Mouse (Mus musculus) ES-E14 (cell line): ENCODE measurements at regions not wholly inside any gene's neighbourhood (a gene's known extent, or its start where the extent isn't known, plus 50 kb on each side); places are given as distances from the start of the nearest gene placed in this dataset.

Experiments used
- CHD2 ChIP-seq: IDR thresholded peaks from 2 replicates; pipeline ENCODE4 v1.6.1; 2014; ENCODE audit warnings: mild to moderate bottlenecking, low read depth, low read length, inconsistent platforms
- HCFC1 ChIP-seq: IDR thresholded peaks from 2 replicates; pipeline ENCODE4 v1.6.1; 2012; ENCODE audit warnings: low read length, inconsistent platforms, borderline replicate concordance; ENCODE audit not compliant: insufficient read depth
- ZC3H11A ChIP-seq: IDR thresholded peaks from 2 replicates; pipeline ENCODE4 v1.6.1; 2012; ENCODE audit warnings: low read depth, mild to moderate bottlenecking, inconsistent platforms, low read length, borderline replicate concordance
- ZNF384 ChIP-seq: IDR thresholded peaks from 2 replicates; pipeline ENCODE4 v1.6.1; 2012; ENCODE audit warnings: low read depth, low read length, inconsistent platforms

DNA sequence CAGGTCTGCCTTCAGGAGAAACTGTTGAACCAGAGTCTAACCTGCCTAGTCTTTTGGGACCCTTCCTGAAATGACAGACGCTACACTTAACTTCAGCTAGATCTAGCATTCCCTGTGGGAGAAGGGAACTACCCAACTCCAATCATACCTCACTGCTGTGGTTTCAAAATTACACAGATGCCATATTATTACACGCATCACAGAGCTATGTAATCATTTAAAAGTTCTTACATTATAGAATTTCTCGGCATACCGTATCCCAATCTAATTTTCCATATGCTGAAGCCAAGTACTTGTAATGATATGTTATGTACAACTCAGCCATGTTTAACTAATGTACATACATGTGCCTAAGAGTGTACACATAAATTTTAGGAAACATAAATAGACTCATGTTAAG, 128.9 kb upstream of the Pik3r1 start:
- TF ChIP-seq CHD2 (no peak), ZNF384 (no peak), HCFC1 (no peak), ZC3H11A (no peak)
